21 mouse cellular contexts compared by ENCODE assay signal in the genomic region with DNA sequence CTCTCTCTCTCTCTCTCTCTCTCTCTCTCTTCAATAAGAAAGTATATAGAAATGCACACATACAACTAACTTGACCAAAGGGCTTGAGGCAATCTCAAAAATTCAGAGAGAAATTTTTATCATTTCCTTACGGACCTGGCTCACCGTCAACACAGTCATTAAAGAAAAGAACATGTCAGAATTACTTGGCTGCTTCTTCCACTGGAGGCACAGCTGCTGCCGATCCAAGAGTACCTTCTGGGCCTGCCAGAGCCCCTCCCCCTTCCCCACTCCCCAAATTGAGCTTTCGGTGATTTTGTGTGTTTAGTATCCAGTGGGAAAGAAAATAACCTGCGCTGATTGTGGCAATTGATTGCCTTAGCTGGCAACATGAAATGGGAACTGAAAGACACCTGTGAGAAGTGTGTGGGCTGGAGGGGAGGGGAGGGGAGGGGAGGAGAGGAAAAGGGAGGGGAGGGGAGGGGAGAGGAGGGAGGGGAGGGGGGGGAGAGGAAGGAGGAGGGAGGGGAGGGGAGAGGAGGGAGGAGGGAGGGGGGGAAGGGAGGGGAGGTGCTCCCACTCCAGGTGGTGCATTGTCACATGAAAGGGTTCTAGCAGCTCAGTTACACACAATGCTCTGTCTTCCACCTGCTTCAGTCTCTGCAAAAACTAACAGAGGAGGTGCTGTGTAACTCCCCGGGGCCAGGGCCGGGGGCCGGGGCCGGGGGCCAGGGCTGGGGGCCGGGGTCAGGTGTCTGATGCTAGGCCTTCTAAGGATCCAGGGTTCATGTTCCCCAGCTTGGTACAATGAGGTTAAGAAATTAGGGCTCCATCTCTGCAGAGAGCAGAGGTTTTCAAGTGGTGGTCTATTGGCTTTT.
DNase-seq lines count a peak whose midpoint lies in the region; ATAC-seq and TF ChIP-seq lines count a peak whose summit lies in the region.
"Had no signal": no experiment of that assay in that cellular context is flagged by ENCODE, and none has a peak within 500 bp of the region (broad histone marks: within the 10 kb centered on the region; RNA-seq: fewer than 3 reads in every experiment).

No protein-coding gene starts in this region.

- TF ChIP-seq CTCF in forebrain, postnatal 0 days (IDR thresholded peaks at IDR 0.05; ENCODE audit: low read depth), result no peak

- H3K27ac ChIP-seq in hindbrain, embryonic 16.5 days (ENCODE audit: low read depth, low read length), result no peak overlapping the region
- H3K27ac ChIP-seq in hindbrain, embryonic 11.5 days (ENCODE audit: low read depth, low read length), result no peak overlapping the region
- no peak overlapping the region for H3K27ac ChIP-seq in ES-E14 (ENCODE audit: insufficient read depth, low read depth, low read length, poor library complexity, severe bottlenecking)
- H3K27ac ChIP-seq in embryonic facial prominence, embryonic 14.5 days (replicated peaks; ENCODE audit: low read depth, low read length), result no peak overlapping the region
- H3K27ac ChIP-seq in forebrain, postnatal 0 days (ENCODE audit: low read depth, low read length), result no peak overlapping the region
- H3K27ac ChIP-seq: gastrocnemius, adult 2 months; heart, embryonic 13.5 days; intestine, embryonic 15.5 days; layer of hippocampus, adult 2 months; liver, embryonic 14.5 days; stomach, embryonic 15.5 days had no signal

- H3K4me1 ChIP-seq in hindbrain, embryonic 16.5 days (ENCODE audit: control insufficient read depth, insufficient read depth, low read depth, low read length), result no peaks in the 10 kb centered on the region
- H3K4me1 ChIP-seq in hindbrain, embryonic 11.5 days (replicated peaks; ENCODE audit: control insufficient read depth, insufficient read depth, low read length), result no peaks in the 10 kb centered on the region
- no peaks in the 10 kb centered on the region for H3K4me1 ChIP-seq in ES-E14 (ENCODE audit: control insufficient read depth in 2 of 2, insufficient read depth in 2 of 2, low read length in 2 of 2, poor library complexity in 1 of 2)
- peaks cover 5% of the 10 kb centered on the region; the same call in 1 of the 2 replicates for H3K4me1 ChIP-seq in embryonic facial prominence, embryonic 14.5 days (ENCODE audit: control insufficient read depth, insufficient read depth, low read length)
- H3K4me1 ChIP-seq in forebrain, postnatal 0 days (ENCODE audit: insufficient read depth), result no peaks in the 10 kb centered on the region
- H3K4me1 ChIP-seq: heart, embryonic 13.5 days; intestine, embryonic 15.5 days; stomach, embryonic 15.5 days had no signal

- 0 out of 2 replicates have a peak overlapping the region, but pooled peaks have one; percentile 24 for H3K9ac ChIP-seq in hindbrain, embryonic 16.5 days (ENCODE audit: low read depth, low read length)
- no peak overlapping the region for H3K9ac ChIP-seq in hindbrain, embryonic 11.5 days (ENCODE audit: low read depth, low read length)
- no peak overlapping the region for H3K9ac ChIP-seq in ES-E14 (ENCODE audit: insufficient read depth, low read depth, low read length, poor library complexity, severe bottlenecking)
- H3K9ac ChIP-seq in embryonic facial prominence, embryonic 14.5 days (ENCODE audit: low read depth, low read length), result no peak overlapping the region
- H3K9ac ChIP-seq in forebrain, postnatal 0 days, result no peak overlapping the region
- H3K9ac ChIP-seq: heart, embryonic 13.5 days; intestine, embryonic 15.5 days; liver, embryonic 14.5 days; stomach, embryonic 15.5 days had no signal

- no peaks in the 10 kb centered on the region for H3K27me3 ChIP-seq in hindbrain, embryonic 16.5 days (replicated peaks; ENCODE audit: control insufficient read depth, insufficient read depth, low read length)
- no peaks in the 10 kb centered on the region for H3K27me3 ChIP-seq in hindbrain, embryonic 11.5 days (ENCODE audit: control insufficient read depth, insufficient read depth, low read length)
- H3K27me3 ChIP-seq in embryonic facial prominence, embryonic 14.5 days (replicated peaks; ENCODE audit: control insufficient read depth, insufficient read depth, low read length), result no peaks in the 10 kb centered on the region
- H3K27me3 ChIP-seq in forebrain, postnatal 0 days (ENCODE audit: insufficient read depth, low read length), result no peaks in the 10 kb centered on the region
- H3K27me3 ChIP-seq: CH12.LX; heart, embryonic 13.5 days; intestine, embryonic 15.5 days; stomach, embryonic 15.5 days had no signal

- H3K4me3 ChIP-seq in hindbrain, embryonic 16.5 days (ENCODE audit: low read length), result no peak overlapping the region
- H3K4me3 ChIP-seq in hindbrain, embryonic 11.5 days (ENCODE audit: low read depth, low read length), result no peak overlapping the region
- H3K4me3 ChIP-seq in ES-E14 (ENCODE audit: insufficient read depth in 1 of 2, low read depth in 1 of 2, low read length in 2 of 2, poor library complexity in 1 of 2, severe bottlenecking in 1 of 2), result no peak overlapping the region
- no peak overlapping the region for H3K4me3 ChIP-seq in embryonic facial prominence, embryonic 14.5 days (ENCODE audit: low read depth, low read length)
- no peak overlapping the region for H3K4me3 ChIP-seq in forebrain, postnatal 0 days (ENCODE audit: low read depth, low read length)
- H3K4me3 ChIP-seq: gastrocnemius, adult 2 months; heart, embryonic 13.5 days; intestine, embryonic 15.5 days; layer of hippocampus, adult 2 months; stomach, embryonic 15.5 days had no signal

- no peaks in the 10 kb centered on the region for H3K36me3 ChIP-seq in hindbrain, embryonic 16.5 days (ENCODE audit: control insufficient read depth, insufficient read depth, low read length)
- H3K36me3 ChIP-seq in hindbrain, embryonic 11.5 days (ENCODE audit: control insufficient read depth, insufficient read depth, low read length), result no peaks in the 10 kb centered on the region
- no peaks in the 10 kb centered on the region for H3K36me3 ChIP-seq in ES-E14 (ENCODE audit: control insufficient read depth, insufficient read depth, low read length, poor library complexity, severe bottlenecking)
- no peaks in the 10 kb centered on the region for H3K36me3 ChIP-seq in embryonic facial prominence, embryonic 14.5 days (ENCODE audit: control insufficient read depth, insufficient read depth, low read length)
- no peaks in the 10 kb centered on the region for H3K36me3 ChIP-seq in forebrain, postnatal 0 days (ENCODE audit: insufficient read depth)
- H3K36me3 ChIP-seq: heart, embryonic 13.5 days; intestine, embryonic 15.5 days; stomach, embryonic 15.5 days had no signal

- no peak overlapping the region for H3K4me2 ChIP-seq in hindbrain, embryonic 16.5 days (ENCODE audit: low read length)
- H3K4me2 ChIP-seq in hindbrain, embryonic 11.5 days (replicated peaks; ENCODE audit: low read depth, low read length), result no peak overlapping the region
- no peak overlapping the region for H3K4me2 ChIP-seq in embryonic facial prominence, embryonic 14.5 days (ENCODE audit: low read depth, low read length)
- no peak overlapping the region for H3K4me2 ChIP-seq in forebrain, postnatal 0 days (ENCODE audit: low read depth)
- H3K4me2 ChIP-seq: heart, embryonic 13.5 days; intestine, embryonic 15.5 days; stomach, embryonic 15.5 days had no signal

- no peaks in the 10 kb centered on the region for H3K9me3 ChIP-seq in hindbrain, embryonic 16.5 days (ENCODE audit: control insufficient read depth, low read length)
- H3K9me3 ChIP-seq in hindbrain, embryonic 11.5 days (ENCODE audit: control insufficient read depth, low read length), result no peaks in the 10 kb centered on the region
- H3K9me3 ChIP-seq in ES-E14 (ENCODE audit: control insufficient read depth, insufficient read depth, low read depth, low read length), result no peaks in the 10 kb centered on the region
- no peaks in the 10 kb centered on the region for H3K9me3 ChIP-seq in embryonic facial prominence, embryonic 14.5 days (ENCODE audit: control insufficient read depth, low read length)
- no peaks in the 10 kb centered on the region for H3K9me3 ChIP-seq in forebrain, postnatal 0 days (ENCODE audit: low read length)
- H3K9me3 ChIP-seq: heart, embryonic 13.5 days; intestine, embryonic 15.5 days; stomach, embryonic 15.5 days had no signal

- no peak for DNase-seq in hindbrain, embryonic 11.5 days (ENCODE audit: low spot score)
- DNase-seq in ES-E14 (ENCODE audit: low read depth, low spot score), result peak; percentile 11
- peak; percentile 76 for DNase-seq in embryonic facial prominence, embryonic 14.5 days (ENCODE audit: low spot score)
- peak; percentile 36 for DNase-seq in forebrain, postnatal 0 days
- no peak for DNase-seq in cerebellum, adult 8-10 months
- DNase-seq in adrenal gland, postnatal 4 days (ENCODE audit: low spot score in 2 of 2), result no peak
- no peak for DNase-seq in adrenal gland, adult 8-10 months
- DNase-seq: cerebellum, postnatal 36 days; gastrocnemius, adult 2 months; heart, postnatal 4 days; spleen, adult 18-20 months; thymus, postnatal 14 days had no signal

- WGBS in hindbrain, embryonic 16.5 days, result 27% methylated on average over 10 of the region's 10 CpGs
- 50% methylated on average over 10 of the region's 10 CpGs for WGBS in hindbrain, embryonic 11.5 days
- 32% methylated on average over 10 of the region's 10 CpGs for WGBS in embryonic facial prominence, embryonic 14.5 days
- WGBS in forebrain, postnatal 0 days, result 32% methylated on average over 10 of the region's 10 CpGs

- 0 out of 2 replicates have a peak, but pooled peaks have one; percentile 64 for ATAC-seq in hindbrain, embryonic 16.5 days
- no peak for ATAC-seq in hindbrain, embryonic 11.5 days (ENCODE audit: low FRiP score)
- ATAC-seq in embryonic facial prominence, embryonic 14.5 days (ENCODE audit: low read depth), result peak; percentile 57
- no peak for ATAC-seq in forebrain, postnatal 0 days
- ATAC-seq: activated CD4-positive, CD25-positive, alpha-beta regulatory T cell, adult 4 months; intestine, embryonic 15.5 days; lung, postnatal 0 days had no signal

- in situ Hi-C loops in ES-E14 (cut with MboI; ENCODE audit: low sequenced_read_pairs in 2 of 2, unreplicated experiment in 2 of 2), result no loop called here

TF ChIP-seq in ES-E14, 5 proteins besides CTCF, POLR2A, EP300 and RAD21:
- TF ChIP-seq ZNF384 (IDR thresholded peaks at IDR 0.05; ENCODE audit: low read depth, low read length) (no peak), CHD2 (IDR thresholded peaks at IDR 0.05; ENCODE audit: low read depth, low read length) (no peak), HCFC1 (IDR thresholded peaks at IDR 0.05; ENCODE audit: borderline replicate concordance, insufficient read depth, low read length) (no peak), ZC3H11A (IDR thresholded peaks at IDR 0.05; ENCODE audit: borderline replicate concordance, low read depth, low read length) (no peak), MAFK (IDR thresholded peaks at IDR 0.05; ENCODE audit: insufficient read depth, low read depth, low read length) (no peak)

Comparison
In these comparisons a context has a peak if more than half of its experiments do, and no peak if none do; other contexts are left out.
1. ATAC-seq: peak in hindbrain, embryonic 16.5 days (single experiment) and embryonic facial prominence, embryonic 14.5 days (single experiment); none in hindbrain, embryonic 11.5 days (single experiment) and forebrain, postnatal 0 days (single experiment).
2. DNase-seq: peak in ES-E14 (single experiment), embryonic facial prominence, embryonic 14.5 days (single experiment) and forebrain, postnatal 0 days (single experiment); none in hindbrain, embryonic 11.5 days (single experiment), cerebellum, adult 8-10 months (single experiment), adrenal gland, postnatal 4 days (0 of 2) and adrenal gland, adult 8-10 months (single experiment).